Mouse (Mus musculus): ENCODE data around the gene Psma6.

The Psma6 gene

DNA sequence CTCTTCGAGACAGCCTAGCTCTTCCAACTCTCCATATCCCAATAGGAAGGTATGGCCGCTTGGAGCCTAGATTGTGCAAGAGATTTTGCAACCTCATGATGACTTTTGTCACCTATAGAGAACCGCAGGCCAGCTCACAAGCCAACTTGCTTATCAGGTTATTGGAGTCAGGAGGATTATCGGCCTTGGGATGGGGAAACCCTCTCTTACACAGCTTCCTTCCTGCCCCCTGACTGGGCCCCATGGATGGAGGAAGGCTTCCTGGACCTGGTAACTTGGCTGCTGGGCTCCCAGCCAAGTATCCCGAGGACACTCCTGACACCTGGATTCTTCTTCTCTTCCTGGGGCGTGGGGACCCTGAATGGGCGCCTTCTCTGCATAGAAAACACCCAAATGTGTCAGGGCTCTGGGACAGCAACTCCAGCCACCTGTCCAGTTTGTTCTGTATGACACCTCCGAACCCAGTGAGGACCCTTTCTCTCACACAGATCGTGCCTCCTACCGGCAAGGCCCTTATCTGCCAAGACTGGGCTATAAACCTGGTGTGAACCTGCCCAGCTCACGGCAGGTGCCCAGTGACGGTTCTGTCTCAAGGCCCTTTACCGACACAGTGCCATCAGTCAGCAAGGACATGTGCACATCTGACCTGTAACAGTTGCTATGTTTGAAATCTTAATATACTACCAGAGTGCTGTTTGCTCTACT is 53.3 kb downstream of the Psma6 start:
- in situ Hi-C loops (cut with MboI, MseI) = no loop called here

DNA sequence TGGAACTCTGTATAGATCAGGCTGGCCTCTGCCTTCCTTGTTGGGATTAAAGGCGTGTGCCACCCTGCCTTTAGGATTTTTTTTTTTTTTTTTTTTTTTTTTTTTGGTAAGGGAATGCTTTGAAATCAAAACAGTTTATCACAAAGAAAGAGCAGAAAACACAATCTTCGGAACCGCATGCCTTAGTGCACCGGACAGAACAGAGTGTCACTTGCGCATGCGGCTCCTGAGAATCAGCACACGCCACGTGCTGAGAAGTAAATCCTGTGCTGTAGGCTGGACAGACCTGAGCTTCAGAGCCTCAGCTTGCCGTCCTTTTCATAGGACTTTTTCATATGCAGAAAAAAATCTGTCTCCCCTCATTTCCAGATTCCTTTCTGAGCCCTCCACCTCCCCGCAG is 54.0 kb downstream of the Psma6 start:
- in situ Hi-C loops (cut with MboI, MseI) = no loop called here

DNA sequence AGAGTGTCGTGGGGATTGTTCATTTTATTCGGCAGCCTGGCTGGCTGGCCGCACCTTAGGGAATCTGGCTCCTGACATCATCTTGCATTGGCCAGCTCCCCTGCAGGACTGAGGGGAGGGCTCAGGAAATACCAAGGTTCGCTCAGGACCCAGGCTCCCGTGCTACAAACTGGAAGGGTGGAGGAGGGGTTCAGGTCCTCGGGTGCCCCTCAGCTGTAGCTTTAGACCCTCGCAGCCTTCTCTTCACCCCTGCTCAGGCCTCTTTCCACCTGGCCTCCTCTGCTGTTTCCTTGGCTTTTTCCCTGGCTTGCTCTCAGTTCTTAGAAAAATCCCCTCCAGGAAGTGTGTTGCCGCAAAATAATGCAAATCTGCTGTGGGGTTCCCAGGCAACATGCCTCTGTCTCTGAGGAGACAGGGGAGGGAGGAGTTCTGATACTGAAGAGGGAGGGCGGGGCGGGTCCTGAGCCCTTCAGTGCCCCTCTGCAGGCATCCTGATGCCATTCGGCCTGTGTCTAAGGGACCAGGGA is 54.7 kb downstream of the Psma6 start:
- in situ Hi-C loops (cut with MboI, MseI) = no loop called here

DNA sequence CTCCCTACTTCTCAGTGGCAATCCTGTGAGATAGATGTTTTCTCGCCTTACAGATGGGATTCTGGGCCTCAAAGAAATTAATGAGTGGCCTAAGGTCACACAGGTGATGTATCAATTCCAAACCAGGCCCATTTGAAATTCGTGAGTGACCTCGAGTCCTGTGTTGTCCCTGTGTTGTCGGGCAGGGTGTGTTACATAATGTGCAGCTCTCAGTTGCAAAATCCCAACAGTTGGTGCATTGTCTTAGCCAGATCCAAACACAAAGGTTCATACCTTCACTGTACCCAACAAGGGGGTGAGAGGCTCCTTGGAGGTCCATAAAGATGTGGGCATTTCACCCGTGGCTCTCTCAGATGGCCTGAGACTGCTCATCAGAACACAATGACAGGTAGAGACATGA is 56.4 kb downstream of the Psma6 start:
- in situ Hi-C loops (cut with MboI, MseI) = no loop called here

DNA sequence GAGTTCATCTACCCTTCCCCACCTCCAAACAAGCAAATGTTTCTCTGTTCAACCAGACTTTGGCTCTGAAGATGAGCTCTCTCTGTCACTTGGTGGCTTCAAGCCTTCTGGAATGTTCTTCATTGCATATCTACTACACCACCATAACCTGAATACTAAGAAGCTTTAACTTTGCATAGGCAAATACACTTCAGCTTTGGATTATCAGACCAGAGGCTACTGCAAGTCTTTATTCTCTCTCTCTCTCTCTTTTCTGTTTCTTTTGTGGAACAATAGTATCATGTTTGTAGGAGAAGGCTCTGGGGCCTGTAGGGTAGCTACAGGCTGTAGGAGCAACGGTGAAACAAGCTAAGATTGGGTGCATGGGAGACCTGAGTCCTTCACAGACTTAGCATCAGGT is 58.2 kb downstream of the Psma6 start:
- in situ Hi-C loops (cut with MboI, MseI) = no loop called here

GRCm38 (mm10) chr12:55442861-55443850 is 59.1 kb downstream of the Psma6 start:
- in situ Hi-C loops (cut with MboI, MseI) = no loop called here

GRCm38 (mm10) chr12:55444031-55444451 is 60.0 kb downstream of the Psma6 start:
- in situ Hi-C loops (cut with MboI, MseI) = no loop called here

DNA sequence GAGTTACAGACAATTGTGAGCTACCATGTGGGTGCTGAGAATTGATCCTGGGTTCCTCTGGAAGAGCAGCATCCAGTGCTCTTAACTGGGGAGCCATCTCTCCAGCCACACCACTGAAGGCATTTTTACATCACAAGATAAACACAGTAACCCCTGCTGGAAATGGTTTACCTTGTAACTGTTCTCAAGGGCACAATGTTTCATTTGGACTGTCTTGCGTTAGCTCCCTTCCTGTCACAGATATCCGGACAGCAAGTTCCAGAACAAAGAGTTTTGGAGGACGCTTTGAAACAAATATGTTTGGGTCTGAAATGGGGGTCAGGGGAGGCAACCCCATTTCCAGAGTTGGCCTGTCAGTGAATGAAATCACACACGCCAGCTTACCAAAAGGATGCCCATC is 61.6 kb downstream of the Psma6 start:
- in situ Hi-C loops (cut with MboI, MseI) = no loop called here

- in situ Hi-C loops (cut with MboI, MseI) = no loop called here
Observed at GRCm38 (mm10) chr12:55446366-55446745, 62.3 kb downstream of the Psma6 start.

GRCm38 (mm10) chr12:55446746-55447395 is 62.8 kb downstream of the Psma6 start:
- in situ Hi-C loops (cut with MboI, MseI) = no loop called here

DNA sequence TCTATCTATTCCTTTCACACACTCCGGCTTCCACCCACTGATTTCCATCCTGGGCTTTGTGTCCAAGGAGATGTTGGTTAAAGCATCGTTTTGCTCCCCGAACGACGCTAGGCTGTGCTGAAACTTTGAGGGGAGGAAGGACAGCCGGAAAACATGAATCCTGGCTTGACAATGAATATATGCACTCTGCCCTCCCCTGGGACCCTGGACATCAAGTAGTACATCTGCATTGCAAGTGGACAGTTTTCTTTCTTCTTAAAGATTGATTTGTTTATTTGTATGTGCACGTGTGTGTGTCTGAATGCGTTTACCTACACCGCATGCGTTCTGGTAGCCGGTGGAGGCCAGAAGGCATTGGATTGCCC is 63.4 kb downstream of the Psma6 start:
- in situ Hi-C loops (cut with MboI, MseI) = no loop called here

GRCm38 (mm10) chr12:55448457-55448856 is 64.4 kb downstream of the Psma6 start:
- in situ Hi-C loops (cut with MboI, MseI) = no loop called here

- in situ Hi-C loops (cut with MboI, MseI) = no loop called here
Observed at GRCm38 (mm10) chr12:55449048-55449447, 65.0 kb downstream of the Psma6 start.

DNA sequence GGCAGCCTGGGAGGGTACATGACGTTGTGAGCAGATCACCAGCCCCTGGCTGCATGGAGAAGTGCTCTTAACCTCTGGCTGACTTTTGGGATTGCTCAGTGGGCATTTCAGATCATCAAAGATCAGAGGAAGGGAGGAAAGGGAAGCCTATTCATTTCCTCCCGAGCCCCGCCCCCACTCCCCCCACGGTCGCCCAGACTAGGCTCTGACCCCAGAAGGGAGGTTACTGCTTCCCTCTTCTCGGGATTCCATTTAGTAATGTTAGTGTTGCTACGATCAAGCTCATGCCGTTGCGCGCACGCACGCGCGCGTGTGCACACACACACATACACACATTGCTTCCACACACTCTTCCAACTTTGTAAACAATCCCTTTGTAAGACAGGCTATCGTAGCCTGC is 66.4 kb downstream of the Psma6 start:
- in situ Hi-C loops (cut with MboI, MseI) = no loop called here

GRCm38 (mm10) chr12:55452839-55453238 is 68.8 kb downstream of the Psma6 start:
- in situ Hi-C loops (cut with MboI, MseI) = no loop called here

DNA sequence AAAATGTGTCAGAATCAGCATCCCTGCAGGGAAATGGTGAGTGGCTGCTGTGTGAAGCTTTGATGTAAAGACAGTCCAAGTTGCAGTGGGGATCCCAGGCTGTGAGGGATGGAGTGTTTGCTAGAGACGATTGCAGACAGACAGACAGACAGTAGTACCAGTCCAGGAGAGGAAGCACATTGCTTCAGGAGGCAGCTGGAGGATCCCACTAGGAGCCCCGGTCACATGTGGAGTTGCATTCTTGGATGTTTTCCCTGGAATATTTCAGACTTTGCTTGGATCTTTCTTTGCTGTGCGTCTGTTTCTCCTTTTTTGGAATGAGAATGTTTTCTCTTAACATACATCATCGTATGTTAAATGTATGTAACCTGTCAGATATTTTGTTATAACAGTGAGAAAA is 69.9 kb downstream of the Psma6 start:
- in situ Hi-C loops (cut with MboI, MseI) = no loop called here

GRCm38 (mm10) chr12:55455206-55455605 is 71.2 kb downstream of the Psma6 start:
- in situ Hi-C loops (cut with MboI, MseI) = no loop called here

GRCm38 (mm10) chr12:55456136-55456535 is 72.1 kb downstream of the Psma6 start:
- in situ Hi-C loops (cut with MboI, MseI) = no loop called here

- in situ Hi-C loops (cut with MboI, MseI) = no loop called here
Observed at GRCm38 (mm10) chr12:55456893-55457292, 72.9 kb downstream of the Psma6 start.

DNA sequence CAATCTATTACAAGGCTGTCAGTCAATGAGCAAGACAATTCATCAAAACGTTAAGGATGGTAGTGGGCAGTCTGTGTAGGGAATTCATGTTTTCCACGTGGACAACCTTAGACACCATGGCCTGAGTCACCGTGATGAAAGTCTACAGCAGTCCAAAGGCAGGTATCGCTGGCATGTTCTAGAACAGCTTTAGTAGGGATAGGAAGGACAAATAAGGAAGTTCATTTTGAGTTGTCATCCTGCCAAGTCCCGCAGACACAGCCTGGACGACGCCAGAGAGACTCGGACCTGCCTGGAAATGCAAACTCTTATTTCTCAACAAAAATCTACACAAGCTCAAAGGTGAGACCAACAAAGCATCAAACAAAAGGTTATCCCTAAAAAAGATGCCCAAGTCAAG is 75.7 kb downstream of the Psma6 start:
- in situ Hi-C loops (cut with MboI, MseI) = no loop called here

DNA sequence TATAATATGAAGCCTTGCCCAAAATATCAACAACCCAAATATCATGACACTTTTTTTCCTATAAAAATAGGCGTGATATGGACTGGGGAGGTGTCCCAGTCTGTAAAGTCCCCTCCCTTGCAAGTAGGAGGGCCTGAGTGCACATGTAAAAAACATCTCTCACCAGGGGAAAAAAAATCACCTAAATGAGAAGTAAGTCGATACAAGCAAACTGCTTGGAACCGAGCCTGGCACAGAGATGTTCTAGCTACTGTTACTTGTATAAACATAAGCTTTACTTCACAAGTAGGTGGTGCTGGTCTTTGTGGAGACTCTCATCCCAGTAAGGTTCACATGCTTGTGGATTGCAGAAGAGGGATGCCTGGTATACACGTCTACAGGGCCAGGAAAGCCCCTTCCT is 76.9 kb downstream of the Psma6 start:
- in situ Hi-C loops (cut with MboI, MseI) = no loop called here

GRCm38 (mm10) chr12:55461767-55462166 is 77.7 kb downstream of the Psma6 start:
- in situ Hi-C loops (cut with MboI, MseI) = no loop called here

All from T-helper 2 cell (primary cell).